Mouse (Mus musculus) urinary bladder, postnatal 10 days (tissue): Measurements from ENCODE around the gene Fcer1g.

Source experiments
- DNase-seq: peaks from one replicate; pipeline ENCODE4 v3.0.0; 2022; ENCODE audit warnings: low spot score

The Fcer1g gene

DNA sequence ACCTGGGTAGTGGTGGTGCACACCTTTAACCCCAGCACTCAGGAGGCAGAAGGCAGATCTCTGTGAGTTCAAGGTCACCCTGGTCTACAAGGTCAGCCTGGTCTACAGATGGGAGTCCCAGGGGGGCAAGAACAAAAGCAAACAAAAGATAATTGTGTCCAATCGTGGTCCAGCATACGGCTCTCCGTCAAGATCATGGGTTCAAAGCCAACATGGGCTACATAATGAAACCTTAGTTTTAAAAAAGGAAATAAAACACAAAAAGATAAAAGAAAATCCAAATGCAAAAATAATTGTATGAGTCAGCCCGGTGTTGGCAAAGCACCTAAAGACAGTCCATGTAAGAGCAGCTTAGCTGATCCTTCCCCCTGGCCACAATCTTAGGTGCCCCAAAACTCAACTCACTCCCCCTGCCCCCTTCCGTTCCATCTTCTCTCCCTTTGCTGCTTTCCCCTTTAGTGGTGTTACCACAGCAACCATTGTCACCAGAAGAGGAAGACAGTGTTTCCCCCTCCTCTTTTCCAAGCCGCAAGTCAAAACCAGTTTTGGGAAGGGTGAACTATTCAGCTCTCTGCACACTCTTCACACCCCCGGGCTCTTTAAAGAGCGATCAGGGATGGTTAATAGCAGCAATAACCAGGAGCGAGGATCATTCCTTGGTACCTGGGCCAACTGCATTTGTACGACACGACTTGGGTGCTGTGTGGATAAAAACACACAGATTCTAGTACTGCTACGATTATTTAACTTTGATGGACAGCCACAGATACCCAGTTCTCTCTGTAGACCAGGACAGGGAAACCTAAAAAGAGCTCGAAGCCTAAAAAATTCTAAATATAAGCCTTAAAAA is 46.1 kb downstream of the Fcer1g start:
- DNase-seq = no peak

DNA sequence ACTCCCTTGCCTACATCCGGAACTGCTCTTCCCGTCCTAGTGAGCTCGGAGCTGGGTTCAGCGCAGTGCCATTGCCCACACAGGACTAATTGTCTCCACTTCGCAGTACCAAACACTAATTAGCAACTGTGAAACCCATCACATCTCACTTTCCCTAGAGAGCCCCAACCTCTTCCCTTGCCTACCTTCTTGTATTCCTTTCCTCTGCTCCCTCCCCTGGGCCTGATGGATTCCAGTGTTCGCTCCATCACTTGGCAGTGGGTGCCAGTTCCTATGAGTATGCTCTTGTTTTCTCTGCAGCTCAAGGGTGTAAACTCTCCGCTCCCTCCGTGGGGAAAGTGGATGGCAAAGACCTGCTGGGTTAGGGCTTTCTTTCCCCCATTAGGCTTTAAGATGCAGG is 48.5 kb downstream of the Fcer1g start:
- DNase-seq = no peak

DNA sequence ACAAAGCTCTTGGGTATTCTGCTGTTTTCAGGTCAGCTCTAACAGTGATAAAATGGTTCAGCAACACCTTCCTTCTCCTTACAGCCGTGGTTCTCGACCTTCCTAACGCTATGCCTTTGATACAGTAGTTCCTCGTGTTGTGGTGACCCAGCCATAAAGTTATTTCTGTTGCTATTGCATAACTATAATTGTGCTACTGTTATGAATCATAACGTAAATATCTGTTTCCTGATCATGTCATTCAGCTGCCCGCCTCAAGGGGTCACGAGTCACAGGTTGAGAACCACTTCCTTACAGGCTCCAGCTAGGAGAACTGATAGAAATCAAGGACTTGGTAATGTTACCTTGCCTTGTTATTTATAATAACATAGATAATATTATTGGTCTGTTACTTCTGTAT is 49.9 kb downstream of the Fcer1g start:
- DNase-seq = no peak

DNA sequence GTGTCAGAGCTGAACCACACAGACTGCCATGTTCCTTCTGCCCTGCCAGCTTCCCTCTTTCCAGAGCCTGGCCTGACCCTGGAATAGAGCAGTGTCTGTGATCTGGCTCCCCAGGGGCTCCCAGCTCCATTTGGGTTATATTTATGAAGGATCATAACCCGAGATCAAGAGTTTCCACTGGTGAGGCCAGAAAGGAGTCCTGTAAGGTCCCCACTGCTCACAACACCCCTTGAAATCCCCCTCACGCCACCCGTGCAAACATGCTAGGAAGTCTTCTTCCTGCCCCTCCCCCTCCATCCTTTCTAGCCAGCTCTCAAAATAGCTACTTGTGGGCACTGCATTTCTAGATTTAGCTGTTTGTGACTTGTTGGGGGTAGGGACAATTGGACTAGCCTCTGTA is 50.5 kb downstream of the Fcer1g start:
- DNase-seq = no peak

DNA sequence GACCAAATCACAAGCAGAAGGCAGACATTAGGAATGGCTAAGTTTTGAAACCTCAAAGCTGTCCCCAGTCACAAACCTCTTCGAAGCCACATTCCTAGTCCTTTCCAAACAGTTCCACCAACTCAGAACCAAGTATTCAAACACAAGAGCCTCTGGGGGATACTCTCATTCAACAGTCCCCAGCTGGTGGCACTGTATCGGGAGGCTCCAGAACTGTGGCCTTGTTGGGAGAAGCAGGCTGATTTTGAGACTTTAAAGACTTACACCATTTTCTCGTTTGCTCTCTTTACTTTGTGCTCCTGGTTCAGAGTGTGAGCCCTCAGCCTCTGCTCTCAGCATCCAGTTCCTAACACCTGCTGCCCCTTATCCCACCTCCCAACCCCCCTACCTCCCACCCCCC is 51.1 kb downstream of the Fcer1g start:
- no peak for DNase-seq
